ENCODE assay signal across 13 mouse cellular contexts in genomic region chr9:29433910-29434309, GRCm38 (mm10).
DNase-seq lines count a peak whose midpoint lies in the region; ATAC-seq and TF ChIP-seq lines count a peak whose summit lies in the region.
"Had no signal": no experiment of that assay in that cellular context is flagged by ENCODE, and none has a peak within 500 bp of the region (broad histone marks: within the 10 kb centered on the region; RNA-seq: fewer than 3 reads in every experiment).

No protein-coding gene starts in this region.

- no peak for TF ChIP-seq CTCF in kidney, postnatal 0 days (IDR thresholded peaks at IDR 0.05; ENCODE audit: low read depth)

- no peak overlapping the region for H3K4me3 ChIP-seq in kidney, postnatal 0 days (replicated peaks; ENCODE audit: low read depth, low read length)
- H3K4me3 ChIP-seq in hindbrain, embryonic 15.5 days: no peak overlapping the region
- no peak overlapping the region for H3K4me3 ChIP-seq in neural tube, embryonic 15.5 days (replicated peaks)
- H3K4me3 ChIP-seq: layer of hippocampus, adult 2 months had no signal

- no peak; the same call in 1 of the 2 replicates for ATAC-seq in kidney, postnatal 0 days (replicated peaks; ENCODE audit: low FRiP score, low read depth)
- no peak for ATAC-seq in hindbrain, embryonic 15.5 days (ENCODE audit: low FRiP score, low read depth)
- peak; percentile 38; the same call in 1 of the 2 replicates for ATAC-seq in neural tube, embryonic 15.5 days (ENCODE audit: low FRiP score)

- peak; percentile 45 for DNase-seq in kidney, postnatal 0 days (ENCODE audit: low spot score)
- DNase-seq in kidney, adult 8-10 months: no peak
- DNase-seq in embryo, embryonic 9.5 days (ENCODE audit: extremely low spot score): peak; percentile 52
- no peak for DNase-seq in cerebellum, postnatal 4 days (ENCODE audit: low spot score in 2 of 2)
- no peak for DNase-seq in left cerebral cortex, adult 9 months (ENCODE audit: low spot score in 2 of 2)
- DNase-seq in right cerebral cortex, adult 2 months (ENCODE audit: low spot score in 2 of 2): no peak
- DNase-seq: adrenal gland, adult 8-10 months; cerebellum, adult 8-10 months; heart, postnatal 36 days; lung, postnatal 14 days had no signal

- H3K4me2 ChIP-seq in kidney, postnatal 0 days (ENCODE audit: low read length): no peak overlapping the region
- no peak overlapping the region for H3K4me2 ChIP-seq in hindbrain, embryonic 15.5 days
- no peak overlapping the region for H3K4me2 ChIP-seq in neural tube, embryonic 15.5 days

- H3K36me3 ChIP-seq in kidney, postnatal 0 days (ENCODE audit: insufficient read depth, low read length): no peaks in the 10 kb centered on the region
- no peaks in the 10 kb centered on the region for H3K36me3 ChIP-seq in hindbrain, embryonic 15.5 days
- no peaks in the 10 kb centered on the region for H3K36me3 ChIP-seq in neural tube, embryonic 15.5 days

- 5% methylated on average over 4 of the region's 4 CpGs for WGBS in kidney, postnatal 0 days
- WGBS in hindbrain, embryonic 15.5 days: 5% methylated on average over 4 of the region's 4 CpGs
- 7% methylated on average over 4 of the region's 4 CpGs for WGBS in neural tube, embryonic 15.5 days

- H3K4me1 ChIP-seq in kidney, postnatal 0 days (replicated peaks; ENCODE audit: insufficient read depth, low read length): 0 out of 2 replicates have a peak, but pooled peaks cover 2% of the 10 kb centered on the region
- H3K4me1 ChIP-seq in hindbrain, embryonic 15.5 days (replicated peaks): peaks cover 25% of the 10 kb centered on the region
- H3K4me1 ChIP-seq in neural tube, embryonic 15.5 days: peaks cover 24% of the 10 kb centered on the region

- no peak overlapping the region for H3K9ac ChIP-seq in kidney, postnatal 0 days (ENCODE audit: low read depth, low read length)
- no peak overlapping the region for H3K9ac ChIP-seq in hindbrain, embryonic 15.5 days
- no peak overlapping the region for H3K9ac ChIP-seq in neural tube, embryonic 15.5 days (replicated peaks)

- no peaks in the 10 kb centered on the region for H3K27me3 ChIP-seq in kidney, postnatal 0 days (ENCODE audit: insufficient read depth, low read length)
- no peaks in the 10 kb centered on the region for H3K27me3 ChIP-seq in hindbrain, embryonic 15.5 days
- H3K27me3 ChIP-seq in neural tube, embryonic 15.5 days (replicated peaks): no peaks in the 10 kb centered on the region

- H3K27ac ChIP-seq in kidney, postnatal 0 days: no peak overlapping the region
- H3K27ac ChIP-seq in hindbrain, embryonic 15.5 days (replicated peaks): peak overlapping the region; percentile 25; the same call in 1 of the 2 replicates
- H3K27ac ChIP-seq in neural tube, embryonic 15.5 days (replicated peaks): peak overlapping the region; percentile 5; the same call in 1 of the 2 replicates

- H3K9me3 ChIP-seq in kidney, postnatal 0 days (replicated peaks; ENCODE audit: low read length): no peaks in the 10 kb centered on the region
- H3K9me3 ChIP-seq in hindbrain, embryonic 15.5 days: no peaks in the 10 kb centered on the region
- H3K9me3 ChIP-seq in neural tube, embryonic 15.5 days (replicated peaks): no peaks in the 10 kb centered on the region

Comparison
In these comparisons a context has a peak if more than half of its experiments do, and no peak if none do; other contexts are left out.
1. DNase-seq: peak in kidney, postnatal 0 days (single experiment) and embryo, embryonic 9.5 days (single experiment); none in kidney, adult 8-10 months (0 of 2), cerebellum, postnatal 4 days (0 of 2), left cerebral cortex, adult 9 months (0 of 2) and right cerebral cortex, adult 2 months (0 of 2).